Mouse (Mus musculus): Measurements from ENCODE around the gene Hoxd9. TPM values are rescaled to one million over a fixed set of nuclear protein-coding genes. Genes with fewer than 3 reads are reported as not detected.

Gene Hoxd9
- polyA plus RNA-seq, 1 experiment = not detected

DNA sequence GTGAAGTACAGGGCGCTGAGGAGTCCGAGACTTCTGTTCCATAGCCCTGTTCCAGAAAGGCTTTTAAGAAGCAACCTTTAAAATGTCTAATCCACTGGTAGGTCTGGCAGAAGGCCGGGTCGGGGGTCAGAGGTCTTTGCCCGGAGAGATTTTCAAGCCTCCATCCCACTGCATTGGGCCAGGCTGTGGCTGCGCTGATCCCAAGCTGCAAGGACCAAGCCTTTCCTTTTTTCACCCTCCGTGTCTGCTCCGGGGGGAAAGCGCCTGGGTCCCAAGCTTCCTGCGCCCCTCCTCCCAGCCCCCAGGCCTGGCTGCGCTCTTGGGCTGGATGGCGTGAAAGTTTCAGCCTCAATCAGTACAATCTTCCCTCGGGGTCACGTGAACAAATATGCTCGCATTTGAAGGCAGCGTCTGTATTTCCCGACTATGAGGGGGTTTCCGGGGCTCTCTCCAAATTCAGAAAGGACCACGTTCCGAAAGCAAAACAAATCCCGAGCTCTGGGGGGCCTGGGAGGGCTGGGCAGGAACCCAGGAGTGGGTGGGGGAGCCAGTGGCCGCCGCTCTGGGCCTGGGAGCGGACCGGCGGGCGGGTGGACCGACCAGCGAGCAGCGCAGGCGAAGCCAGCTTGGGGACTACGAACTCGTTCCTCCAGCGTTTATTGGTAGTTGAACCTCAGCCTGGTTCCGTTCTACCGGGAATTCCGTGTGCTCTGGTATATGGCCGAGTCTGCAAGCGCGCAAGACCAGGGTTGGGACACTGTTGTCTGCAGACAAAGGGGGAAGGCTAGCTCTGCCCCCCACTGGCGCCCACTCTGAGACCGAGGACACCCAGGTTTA is 38.5 kb downstream of the Hoxd9 start:
- TF ChIP-seq CTCF (IDR thresholded peaks at IDR 0.05; ENCODE audit: extremely low read depth, insufficient read depth, low read length) (no peak), POLR2A (IDR thresholded peaks at IDR 0.05; ENCODE audit: extremely low read depth, insufficient read depth, low read length) (no peak)
- H3K4me1 ChIP-seq (ENCODE audit: control insufficient read depth, insufficient read depth, low read length) = no peaks in the 10 kb centered on the region
- H3K4me3 ChIP-seq (ENCODE audit: insufficient read depth, low read length) = no peak overlapping the region
- no peak overlapping the region for H3K27ac ChIP-seq (ENCODE audit: insufficient read depth, low read length)

DNA sequence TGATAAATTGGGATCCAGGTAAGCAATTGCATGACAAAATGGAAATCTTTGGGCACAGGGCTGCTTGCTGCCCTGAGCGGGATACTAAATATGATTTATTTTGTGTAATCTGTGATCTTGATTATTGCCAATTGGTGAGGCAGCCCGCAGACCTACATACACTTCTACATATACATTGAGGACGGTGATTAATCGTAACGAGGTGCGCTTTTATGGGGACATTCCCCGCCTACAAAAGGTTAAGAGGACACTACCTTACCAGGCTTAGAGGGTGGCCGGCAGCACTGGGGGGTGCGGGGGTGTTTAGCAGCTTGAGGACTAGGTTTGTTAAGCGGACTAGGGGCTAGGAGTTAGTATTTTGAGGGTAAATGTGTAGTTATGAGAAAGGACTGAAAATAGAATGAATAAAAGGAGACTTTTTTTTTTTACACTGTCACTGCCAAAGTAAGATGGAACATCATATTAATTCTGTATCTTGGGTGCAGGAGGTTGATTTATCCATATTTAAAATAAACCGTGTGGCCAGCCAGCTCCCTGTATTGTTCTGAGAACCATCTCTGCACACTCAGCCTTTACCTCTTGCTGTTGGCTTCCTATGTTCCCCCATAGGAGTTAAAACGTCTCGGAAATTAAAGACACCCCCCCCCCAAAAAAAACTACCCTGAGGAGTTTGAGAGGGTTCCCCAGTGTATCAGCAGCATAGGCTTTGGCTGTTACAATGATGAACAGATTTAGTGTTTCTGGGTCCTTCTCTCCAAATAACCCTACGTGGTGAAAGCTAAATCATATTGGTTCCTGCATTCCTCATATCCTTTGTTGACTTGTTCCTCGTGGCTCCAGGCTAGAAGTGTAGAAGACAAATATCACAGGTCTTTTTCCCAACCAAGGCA is 39.4 kb downstream of the Hoxd9 start:
- no peak overlapping the region for H3K27ac ChIP-seq (ENCODE audit: insufficient read depth, low read length)

DNA sequence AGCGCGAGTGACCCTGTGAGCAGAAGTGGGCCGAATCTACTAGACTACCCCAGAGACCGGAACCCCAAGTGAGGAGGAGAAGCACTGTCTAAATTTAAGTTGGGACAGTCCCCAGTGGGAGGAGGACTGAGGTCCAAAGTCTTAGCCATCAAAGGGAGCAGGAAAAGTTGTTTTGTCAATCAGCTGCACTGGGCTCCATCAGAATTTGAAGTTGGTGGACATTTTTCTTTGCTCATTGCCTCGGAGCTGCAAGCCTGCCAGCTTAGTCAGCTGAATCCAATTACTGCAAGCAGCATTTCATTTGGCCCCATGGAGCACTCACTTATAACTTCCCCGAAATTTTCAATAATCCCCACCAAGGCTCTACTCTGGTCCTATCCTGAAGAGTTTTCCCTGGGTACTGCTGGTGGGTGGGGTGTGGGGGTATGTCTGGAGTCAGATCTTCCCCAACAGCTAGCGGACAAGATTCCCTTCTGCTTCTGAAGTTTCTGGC is 40.1 kb downstream of the Hoxd9 start:
- Histone ChIP-seq H3K4me1 (ENCODE audit: control insufficient read depth, insufficient read depth, low read length) (no peaks in the 10 kb centered on the region), H3K4me3 (ENCODE audit: insufficient read depth, low read length) (no peak overlapping the region), H3K27ac (ENCODE audit: insufficient read depth, low read length) (no peak overlapping the region)
- TF ChIP-seq POLR2A (IDR thresholded peaks at IDR 0.05; ENCODE audit: extremely low read depth, insufficient read depth, low read length) (no peak), CTCF (IDR thresholded peaks at IDR 0.05; ENCODE audit: extremely low read depth, insufficient read depth, low read length) (no peak)

More for the DNA sequence above, 39.4 kb downstream of the Hoxd9 start:
- H3K4me1 ChIP-seq (ENCODE audit: control insufficient read depth, insufficient read depth, low read length) = no peaks in the 10 kb centered on the region
- H3K4me3 ChIP-seq (ENCODE audit: insufficient read depth, low read length) = no peak overlapping the region
- TF ChIP-seq POLR2A (IDR thresholded peaks at IDR 0.05; ENCODE audit: extremely low read depth, insufficient read depth, low read length) (no peak), CTCF (IDR thresholded peaks at IDR 0.05; ENCODE audit: extremely low read depth, insufficient read depth, low read length) (no peak)

DNA sequence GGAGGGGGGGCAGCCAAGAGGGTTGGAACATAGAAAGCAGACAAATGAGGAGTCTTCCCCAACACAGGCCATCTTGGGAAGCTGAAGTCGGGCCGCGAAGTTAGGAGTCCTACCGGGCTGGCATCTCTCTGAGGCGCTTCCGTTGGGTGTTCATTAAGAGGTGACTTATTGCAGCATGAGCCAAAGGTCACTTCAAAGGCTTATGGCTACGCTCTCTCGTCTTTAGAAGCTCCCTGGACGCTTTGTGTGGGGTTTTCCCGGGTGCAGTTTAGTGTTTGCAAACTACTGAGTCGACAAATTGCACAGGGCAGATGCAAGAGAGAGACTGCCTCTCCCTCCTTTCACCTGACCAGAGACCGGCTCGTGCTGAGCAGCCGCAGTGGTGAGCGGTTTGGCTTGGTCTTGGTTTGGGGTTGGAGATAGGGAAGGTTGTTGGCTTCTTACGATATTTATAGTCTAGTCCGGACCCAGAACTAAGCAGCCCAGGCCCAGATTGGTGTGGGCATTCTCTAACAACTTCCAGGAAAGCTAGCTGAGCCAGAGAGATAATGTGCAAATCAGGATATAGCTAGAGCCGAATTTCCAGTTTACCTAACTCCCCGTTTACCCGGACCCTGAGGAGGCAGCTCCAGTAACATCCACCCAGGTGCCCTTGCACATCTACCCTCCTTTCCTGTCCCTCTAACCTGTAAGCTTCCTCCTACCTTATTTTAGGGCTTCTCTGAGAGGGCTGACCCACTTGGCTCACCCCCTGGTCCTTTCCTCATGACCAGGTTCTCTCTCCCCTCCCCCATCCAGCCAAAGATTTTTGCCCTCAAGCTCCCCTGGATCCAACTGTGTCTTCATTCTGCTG is 41.3 kb downstream of the Hoxd9 start:
- Histone ChIP-seq H3K4me1 (ENCODE audit: control insufficient read depth, insufficient read depth, low read length) (no peaks in the 10 kb centered on the region), H3K27ac (ENCODE audit: insufficient read depth, low read length) (no peak overlapping the region), H3K4me3 (ENCODE audit: insufficient read depth, low read length) (no peak overlapping the region)
- TF ChIP-seq CTCF (IDR thresholded peaks at IDR 0.05; ENCODE audit: extremely low read depth, insufficient read depth, low read length) (no peak), POLR2A (IDR thresholded peaks at IDR 0.05; ENCODE audit: extremely low read depth, insufficient read depth, low read length) (no peak)

DNA sequence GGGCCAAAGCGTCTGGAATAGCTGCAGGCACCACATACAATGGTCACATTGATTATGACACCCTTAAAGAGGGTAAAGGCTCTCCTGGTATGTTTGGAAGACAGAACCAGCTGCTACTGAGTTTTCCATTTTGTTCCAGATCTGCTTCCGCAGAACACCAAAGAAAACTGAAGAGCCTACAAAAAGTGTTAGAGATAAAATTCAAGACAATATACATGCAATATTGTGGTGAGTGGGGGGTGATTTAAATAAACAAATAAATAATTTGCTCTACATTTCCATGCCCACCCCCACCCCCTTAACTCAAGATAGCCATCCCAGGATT is 41.9 kb downstream of the Hoxd9 start:
- Histone ChIP-seq H3K4me3 (ENCODE audit: insufficient read depth, low read length) (no peak overlapping the region), H3K27ac (ENCODE audit: insufficient read depth, low read length) (no peak overlapping the region), H3K4me1 (ENCODE audit: control insufficient read depth, insufficient read depth, low read length) (no peaks in the 10 kb centered on the region)
- TF ChIP-seq CTCF (IDR thresholded peaks at IDR 0.05; ENCODE audit: extremely low read depth, insufficient read depth, low read length) = no peak
- no peak for TF ChIP-seq POLR2A (IDR thresholded peaks at IDR 0.05; ENCODE audit: extremely low read depth, insufficient read depth, low read length)

DNA sequence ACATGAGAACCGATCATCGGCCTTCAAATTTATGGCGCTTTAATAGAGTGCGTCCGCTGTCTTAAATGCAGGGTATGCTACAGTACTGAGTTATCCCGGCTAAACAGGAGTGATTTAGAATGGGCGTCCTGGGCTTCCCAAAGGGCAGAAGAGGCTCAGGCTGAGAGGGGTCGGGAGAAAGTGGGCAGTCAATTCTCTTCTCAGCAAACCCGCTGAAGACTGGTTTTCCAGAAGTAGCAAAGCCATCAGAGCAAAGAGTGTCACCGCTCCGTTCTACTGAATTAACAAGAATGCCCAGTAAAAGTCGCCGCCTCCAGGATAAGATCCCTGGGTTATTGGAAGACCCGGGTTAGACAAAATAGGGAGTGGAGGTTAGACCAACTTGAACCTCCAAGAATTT is 42.3 kb downstream of the Hoxd9 start:
- Histone ChIP-seq H3K4me1 (ENCODE audit: control insufficient read depth, insufficient read depth, low read length) (no peaks in the 10 kb centered on the region), H3K27ac (ENCODE audit: insufficient read depth, low read length) (no peak overlapping the region), H3K4me3 (ENCODE audit: insufficient read depth, low read length) (no peak overlapping the region)
- TF ChIP-seq CTCF (IDR thresholded peaks at IDR 0.05; ENCODE audit: extremely low read depth, insufficient read depth, low read length) (no peak), POLR2A (IDR thresholded peaks at IDR 0.05; ENCODE audit: extremely low read depth, insufficient read depth, low read length) (no peak)

DNA sequence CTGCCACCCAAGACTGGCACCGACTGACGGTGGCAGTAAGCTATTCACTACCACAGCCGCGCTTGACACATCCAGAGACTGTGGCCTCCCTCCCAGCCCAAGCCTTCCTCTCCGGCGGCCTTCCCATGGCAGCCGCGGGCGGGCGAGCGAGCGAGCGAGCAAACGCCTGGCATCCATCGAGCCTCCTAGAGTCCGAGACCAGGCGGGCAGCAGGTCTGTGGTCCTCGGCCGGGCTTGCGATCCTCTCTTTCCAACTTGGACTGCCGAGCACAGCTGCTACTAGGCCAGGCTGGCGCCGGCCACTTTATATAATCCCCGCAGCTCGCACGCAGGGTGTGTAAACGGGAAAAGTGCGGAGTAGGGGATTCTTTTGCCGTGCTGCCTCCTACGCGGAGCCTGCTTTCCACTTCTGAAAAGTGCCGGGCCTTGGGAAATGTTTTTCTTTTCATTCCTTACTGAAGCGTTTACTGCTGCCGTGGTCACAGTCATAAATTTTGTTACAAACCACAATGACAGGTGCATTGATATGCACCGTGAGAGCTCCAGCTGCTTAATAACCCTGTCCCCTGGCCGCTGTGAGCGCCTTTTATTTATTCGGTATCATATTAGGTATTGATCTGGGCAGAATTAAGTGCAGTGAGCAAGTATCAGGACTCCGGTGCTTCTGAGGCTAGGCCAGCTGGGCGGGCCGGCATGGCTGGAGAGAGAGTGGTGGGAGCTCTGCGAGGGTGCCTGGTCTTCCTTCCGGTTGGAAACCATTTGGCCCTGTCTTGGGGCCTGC is 43.0 kb downstream of the Hoxd9 start:
- Histone ChIP-seq H3K4me3 (ENCODE audit: insufficient read depth, low read length) (no peak overlapping the region), H3K4me1 (ENCODE audit: control insufficient read depth, insufficient read depth, low read length) (no peaks in the 10 kb centered on the region), H3K27ac (ENCODE audit: insufficient read depth, low read length) (no peak overlapping the region)
- TF ChIP-seq CTCF (IDR thresholded peaks at IDR 0.05; ENCODE audit: extremely low read depth, insufficient read depth, low read length) (no peak), POLR2A (IDR thresholded peaks at IDR 0.05; ENCODE audit: extremely low read depth, insufficient read depth, low read length) (no peak)

DNA sequence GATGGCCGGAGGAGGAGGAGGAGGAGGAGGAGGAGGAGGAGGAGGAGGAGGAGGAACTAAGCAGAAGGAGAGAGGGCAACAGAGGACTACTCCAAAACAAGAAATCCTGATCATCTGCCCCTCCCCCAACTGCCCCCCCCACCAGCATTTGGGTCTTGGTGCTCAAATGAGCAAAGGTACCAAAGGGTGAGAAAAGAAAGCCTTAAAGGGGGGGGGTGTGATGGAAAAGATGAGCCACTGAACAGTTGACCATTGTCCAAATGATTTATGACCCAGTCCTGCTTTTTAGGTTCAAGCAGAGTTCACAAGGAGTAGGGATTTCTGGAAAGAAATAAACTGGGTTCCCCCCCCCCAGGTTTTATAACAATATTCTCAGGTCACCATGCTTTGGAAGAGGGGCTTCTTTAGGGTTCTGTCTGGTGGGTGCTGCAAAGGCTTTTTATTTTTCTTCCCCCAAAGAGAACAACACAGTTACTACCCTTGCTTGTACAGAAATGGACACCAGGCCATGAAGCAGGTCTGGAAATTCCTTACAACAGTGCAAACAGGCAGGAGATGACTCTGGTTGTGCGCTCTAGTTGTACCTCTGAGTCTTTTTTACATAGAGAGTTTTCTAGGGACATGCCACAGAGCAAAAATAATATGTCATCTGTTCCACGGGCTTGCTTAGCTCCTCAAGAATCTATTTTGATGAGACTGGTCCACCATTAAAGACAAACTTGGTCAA is 43.9 kb downstream of the Hoxd9 start:
- Histone ChIP-seq H3K4me3 (ENCODE audit: insufficient read depth, low read length) (no peak overlapping the region), H3K4me1 (ENCODE audit: control insufficient read depth, insufficient read depth, low read length) (no peaks in the 10 kb centered on the region), H3K27ac (ENCODE audit: insufficient read depth, low read length) (no peak overlapping the region)
- no peak for TF ChIP-seq CTCF (IDR thresholded peaks at IDR 0.05; ENCODE audit: extremely low read depth, insufficient read depth, low read length)

Data from cortical plate, adult 2 months (tissue).